Mouse (Mus musculus) intestine, embryonic 16.5 days (tissue): Measurements from ENCODE around the gene Npas2. TPM values are rescaled to one million over a fixed set of nuclear protein-coding genes. Genes with fewer than 3 reads are reported as not detected.

Source experiments
- ATAC-seq: fragments of 200-750 bp; cut with Nextera tagmentation; 2 replicates; pipeline ENCODE4 v1.8.0; 2017; ENCODE audit warnings: moderate TSS enrichment, moderate library complexity
- H3K27ac ChIP-seq: fragments of 300-500 bp; sonication (generic); 2 replicates; pipeline ENCODE4 v1.5.1; 2014; ENCODE audit warnings: mild to moderate bottlenecking, low read length
- H3K27me3 ChIP-seq: fragments of 300-500 bp; sonication (generic); replicated peaks from 2 replicates; pipeline ENCODE4 v1.6.1; 2014; ENCODE audit warnings: low read length, control low read depth, mixed read lengths; ENCODE audit not compliant: control insufficient read depth, insufficient read depth
- H3K36me3 ChIP-seq: fragments of 300-500 bp; sonication (generic); 2 replicates; pipeline ENCODE4 v1.6.1; 2014; ENCODE audit warnings: low read length, control low read depth; ENCODE audit not compliant: control insufficient read depth, insufficient read depth
- H3K4me1 ChIP-seq: fragments of 300-500 bp; sonication (generic); 2 replicates; pipeline ENCODE4 v1.6.1; 2014; ENCODE audit warnings: low read length, control low read depth, mixed read lengths; ENCODE audit not compliant: control insufficient read depth, insufficient read depth
- H3K4me2 ChIP-seq: fragments of 300-500 bp; sonication (generic); 2 replicates; pipeline ENCODE4 v1.6.1; 2014; ENCODE audit warnings: low read depth, low read length, control low read depth
- H3K4me3 ChIP-seq: fragments of 300-500 bp; sonication (generic); 2 replicates; pipeline ENCODE4 v1.5.1; 2014; ENCODE audit warnings: mild to moderate bottlenecking, low read length
- H3K9ac ChIP-seq: fragments of 300-500 bp; sonication (generic); 2 replicates; pipeline ENCODE4 v1.6.1; 2014; ENCODE audit warnings: low read depth, low read length
- H3K9me3 ChIP-seq: fragments of 300-500 bp; sonication (generic); 2 replicates; pipeline ENCODE4 v1.6.1; 2016; ENCODE audit warnings: low read length, control low read depth; ENCODE audit not compliant: control insufficient read depth
- WGBS: fragments of 180-500 bp; shearing (Covaris S2); extraction: QIAGEN DNeasy Blood & Tissue Kit; methylation state at CpG from one replicate; pipeline ENCODE4 v1.1.7; 2014; 5-methylcytosine and 5-hydroxymethylcytosine counted together
- polyA plus RNA-seq: library from polyadenylated mRNA; unstranded; fragments of >200 nt; fragmentation: Nextera tagmentation; extraction: Ambion mirVana; gene quantifications from 2 replicates; pipeline ENCODE4 v1.2.1, GENCODE M21; 2015

Gene Npas2
- polyA plus RNA-seq, 1 experiment from 2014 or later: 0.70 TPM

GRCm38 (mm10) chr1:39312345-39312967 is 118.9 kb downstream of the Npas2 start:
- no peaks in the 10 kb centered on the region for H3K4me1 ChIP-seq
- H3K27ac ChIP-seq: no peak overlapping the region
- H3K9me3 ChIP-seq: no peaks in the 10 kb centered on the region
- no peak overlapping the region for H3K9ac ChIP-seq
- H3K27me3 ChIP-seq: no peaks in the 10 kb centered on the region
- no peaks in the 10 kb centered on the region for H3K36me3 ChIP-seq
- no peak overlapping the region for H3K4me3 ChIP-seq
- no peak for ATAC-seq
- WGBS: 72% methylated on average over 25 of the region's 25 CpGs
- no peak overlapping the region for H3K4me2 ChIP-seq

GRCm38 (mm10) chr1:39313352-39314245 is 120.1 kb downstream of the Npas2 start:
- WGBS: 64% methylated on average over 10 of the region's 10 CpGs
- no peaks in the 10 kb centered on the region for H3K9me3 ChIP-seq
- no peak overlapping the region for H3K4me3 ChIP-seq
- no peaks in the 10 kb centered on the region for H3K36me3 ChIP-seq
- H3K4me1 ChIP-seq: no peaks in the 10 kb centered on the region
- no peaks in the 10 kb centered on the region for H3K27me3 ChIP-seq
- ATAC-seq: no peak
- H3K4me2 ChIP-seq: no peak overlapping the region
- H3K27ac ChIP-seq: no peak overlapping the region
- H3K9ac ChIP-seq: no peak overlapping the region

- no peaks in the 10 kb centered on the region for H3K9me3 ChIP-seq
- H3K36me3 ChIP-seq: no peaks in the 10 kb centered on the region
- H3K9ac ChIP-seq: no peak overlapping the region
- no peak overlapping the region for H3K27ac ChIP-seq
- no peaks in the 10 kb centered on the region for H3K4me1 ChIP-seq
- no peak for ATAC-seq
- no peak overlapping the region for H3K4me3 ChIP-seq
- H3K27me3 ChIP-seq: no peaks in the 10 kb centered on the region
- 84% methylated on average over 2 of the region's 2 CpGs for WGBS
- H3K4me2 ChIP-seq: no peak overlapping the region
Observed at GRCm38 (mm10) chr1:39317935-39318334, 124.4 kb downstream of the Npas2 start.

- Histone ChIP-seq H3K9me3 (no peaks in the 10 kb centered on the region), H3K36me3 (no peaks in the 10 kb centered on the region), H3K4me1 (no peaks in the 10 kb centered on the region), H3K27me3 (no peaks in the 10 kb centered on the region), H3K4me2 (no peak overlapping the region), H3K9ac (no peak overlapping the region), H3K4me3 (no peak overlapping the region), H3K27ac (no peak overlapping the region)
- 69% methylated on average over 7 of the region's 7 CpGs for WGBS
- no peak for ATAC-seq
Observed at GRCm38 (mm10) chr1:39318870-39319269, 125.3 kb downstream of the Npas2 start.

- H3K9ac ChIP-seq: no peak overlapping the region
- no peaks in the 10 kb centered on the region for H3K4me1 ChIP-seq
- no peaks in the 10 kb centered on the region for H3K9me3 ChIP-seq
- no peaks in the 10 kb centered on the region for H3K27me3 ChIP-seq
- ATAC-seq: no peak
- 55% methylated on average over 6 of the region's 6 CpGs for WGBS
- H3K4me2 ChIP-seq: no peak overlapping the region
- H3K4me3 ChIP-seq: no peak overlapping the region
- H3K27ac ChIP-seq: no peak overlapping the region
- H3K36me3 ChIP-seq: no peaks in the 10 kb centered on the region
Observed at GRCm38 (mm10) chr1:39321954-39322353, 128.4 kb downstream of the Npas2 start.

GRCm38 (mm10) chr1:39325228-39325627 is 131.7 kb downstream of the Npas2 start:
- no peaks in the 10 kb centered on the region for H3K36me3 ChIP-seq
- H3K27me3 ChIP-seq: no peaks in the 10 kb centered on the region
- H3K4me3 ChIP-seq: no peak overlapping the region
- 93% methylated on average over 6 of the region's 6 CpGs for WGBS
- no peak overlapping the region for H3K27ac ChIP-seq
- H3K9ac ChIP-seq: no peak overlapping the region
- no peaks in the 10 kb centered on the region for H3K4me1 ChIP-seq
- H3K9me3 ChIP-seq: no peaks in the 10 kb centered on the region
- no peak overlapping the region for H3K4me2 ChIP-seq
- ATAC-seq: no peak

- WGBS: 73% methylated on average over 7 of the region's 7 CpGs
- Histone ChIP-seq H3K4me3 (no peak overlapping the region), H3K27ac (no peak overlapping the region), H3K4me2 (no peak overlapping the region), H3K4me1 (peaks cover 7% of the 10 kb centered on the region; the same call in 1 of the 2 replicates), H3K9me3 (no peaks in the 10 kb centered on the region), H3K9ac (no peak overlapping the region), H3K36me3 (no peaks in the 10 kb centered on the region), H3K27me3 (no peaks in the 10 kb centered on the region)
- no peak for ATAC-seq
Observed at GRCm38 (mm10) chr1:39327546-39327945, 134.0 kb downstream of the Npas2 start.

GRCm38 (mm10) chr1:39330857-39331594 is 137.5 kb downstream of the Npas2 start:
- H3K4me3 ChIP-seq: no peak overlapping the region
- no peaks in the 10 kb centered on the region for H3K36me3 ChIP-seq
- no peak overlapping the region for H3K27ac ChIP-seq
- peaks cover 7% of the 10 kb centered on the region; the same call in 1 of the 2 replicates for H3K4me1 ChIP-seq
- no peaks in the 10 kb centered on the region for H3K9me3 ChIP-seq
- no peak overlapping the region for H3K9ac ChIP-seq
- no peaks in the 10 kb centered on the region for H3K27me3 ChIP-seq
- peak; percentile 68 for ATAC-seq
- no peak overlapping the region for H3K4me2 ChIP-seq
- WGBS: 69% methylated on average over 7 of the region's 7 CpGs

- Histone ChIP-seq H3K27me3 (no peaks in the 10 kb centered on the region), H3K4me2 (no peak overlapping the region), H3K4me1 (peaks cover 7% of the 10 kb centered on the region; the same call in 1 of the 2 replicates), H3K9me3 (no peaks in the 10 kb centered on the region), H3K27ac (no peak overlapping the region), H3K36me3 (no peaks in the 10 kb centered on the region), H3K4me3 (no peak overlapping the region), H3K9ac (no peak overlapping the region)
- WGBS: 71% methylated on average over 4 of the region's 4 CpGs
- ATAC-seq: peak; percentile 77
Observed at GRCm38 (mm10) chr1:39332456-39332855, 138.9 kb downstream of the Npas2 start.
